Mouse (Mus musculus) embryonic facial prominence, embryonic 13.5 days (tissue): ENCODE data around the gene Cflar. TPM values are rescaled to one million over a fixed set of nuclear protein-coding genes. Genes with fewer than 3 reads are reported as not detected.
"Not testable (repeated sequence)": the region's sequence is repeated elsewhere in the genome, so short reads cannot be mapped to it uniquely, and the experiment has no call there.

Experiments used
- ATAC-seq: fragments of 200-750 bp; cut with Nextera tagmentation; 2 replicates; pipeline ENCODE4 v1.8.0; 2017; ENCODE audit warnings: low read depth; ENCODE audit not compliant: insufficient number of reproducible peaks, insufficient read depth, low FRiP score, low TSS enrichment
- H3K27ac ChIP-seq: fragments of 300-500 bp; sonication (generic); 2 replicates; pipeline ENCODE4 v1.5.1; 2015; ENCODE audit warnings: moderate library complexity, mild to moderate bottlenecking, inconsistent platforms
- H3K27me3 ChIP-seq: fragments of 300-500 bp; sonication (generic); 2 replicates; pipeline ENCODE4 v1.6.1; 2015; ENCODE audit warnings: mild to moderate bottlenecking, inconsistent platforms
- H3K36me3 ChIP-seq: fragments of 300-500 bp; sonication (generic); 2 replicates; pipeline ENCODE4 v1.6.1; 2015; ENCODE audit warnings: mild to moderate bottlenecking, inconsistent platforms
- H3K4me1 ChIP-seq: fragments of 300-500 bp; sonication (generic); 2 replicates; pipeline ENCODE4 v1.6.1; 2015; ENCODE audit warnings: inconsistent platforms
- H3K4me2 ChIP-seq: fragments of 300-500 bp; sonication (generic); 2 replicates; pipeline ENCODE4 v1.6.1; 2015; ENCODE audit warnings: moderate library complexity, mild to moderate bottlenecking, inconsistent platforms
- H3K4me3 ChIP-seq: fragments of 300-500 bp; sonication (generic); 2 replicates; pipeline ENCODE4 v1.5.1; 2015; ENCODE audit warnings: mild to moderate bottlenecking, inconsistent platforms
- H3K9ac ChIP-seq: fragments of 300-500 bp; sonication (generic); 2 replicates; pipeline ENCODE4 v1.6.1; 2015; ENCODE audit warnings: mild to moderate bottlenecking, inconsistent platforms
- H3K9me3 ChIP-seq: fragments of 300-500 bp; sonication (generic); 2 replicates; pipeline ENCODE4 v1.6.1; 2016; ENCODE audit warnings: inconsistent platforms
- WGBS: fragments of 180-500 bp; shearing (Covaris S2); methylation state at CpG from one replicate; pipeline ENCODE4 v1.1.7; 2015; ENCODE audit warnings: mixed read lengths; 5-methylcytosine and 5-hydroxymethylcytosine counted together
- polyA plus RNA-seq: library from polyadenylated mRNA; unstranded; fragments of >200 nt; fragmentation: Nextera tagmentation; extraction: Ambion mirVana; gene quantifications from 2 replicates; pipeline ENCODE4 v1.2.1, GENCODE M21; 2015

Gene Cflar
- polyA plus RNA-seq, 1 experiment from 2014 or later = 39.0 TPM

DNA sequence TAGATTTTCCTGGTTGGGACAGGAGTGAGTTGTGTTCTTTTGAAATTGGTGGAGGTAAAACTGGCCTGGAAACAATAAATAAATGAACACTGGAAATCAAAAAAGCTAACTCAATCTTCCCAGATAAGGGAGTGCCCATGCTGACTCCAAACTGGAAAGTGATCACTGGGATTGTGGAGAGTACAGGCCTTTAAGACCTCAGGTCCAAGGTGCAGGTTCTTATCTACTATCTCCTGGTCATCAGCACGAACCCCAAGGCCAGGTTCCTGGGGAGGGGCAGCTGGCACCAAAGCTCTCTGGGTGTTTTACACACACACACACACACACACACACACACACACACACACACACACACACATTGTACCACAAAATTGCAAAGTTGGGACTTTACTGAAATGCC, 19.6 kb upstream of the Cflar start:
- H3K9ac ChIP-seq, ATAC-seq, H3K4me3 ChIP-seq, H3K27me3 ChIP-seq, H3K9me3 ChIP-seq, H3K36me3 ChIP-seq, H3K4me2 ChIP-seq, H3K27ac ChIP-seq, H3K4me1 ChIP-seq: not testable (repeated sequence)
- WGBS = 50% methylated on average over 1 of the region's 1 CpGs

DNA sequence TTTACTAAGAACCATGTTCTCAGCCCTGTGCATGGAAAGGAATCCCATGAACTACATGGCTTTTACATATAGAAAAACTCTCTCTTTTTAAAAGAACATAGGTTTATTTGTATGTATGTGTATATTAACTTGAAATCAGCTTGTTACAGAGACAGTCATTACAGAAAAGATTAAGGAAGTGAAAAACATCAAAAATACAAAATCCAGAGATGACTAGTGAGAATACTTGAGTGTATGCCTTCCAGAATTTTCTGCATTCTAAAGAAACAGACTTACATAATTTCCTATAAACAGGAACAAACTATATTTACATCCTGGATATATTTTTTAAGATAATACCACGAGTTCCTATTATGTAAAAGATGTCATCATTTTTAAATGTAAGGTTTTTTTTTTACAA, 17.6 kb upstream of the Cflar start:
- Histone ChIP-seq H3K4me1 (no peaks in the 10 kb centered on the region), H3K4me3 (no peak overlapping the region), H3K36me3 (no peaks in the 10 kb centered on the region), H3K4me2 (no peak overlapping the region), H3K27ac (no peak overlapping the region), H3K9me3 (no peaks in the 10 kb centered on the region), H3K27me3 (no peaks in the 10 kb centered on the region), H3K9ac (no peak overlapping the region)
- no peak for ATAC-seq
- 82% methylated on average over 1 of the region's 1 CpGs for WGBS

DNA sequence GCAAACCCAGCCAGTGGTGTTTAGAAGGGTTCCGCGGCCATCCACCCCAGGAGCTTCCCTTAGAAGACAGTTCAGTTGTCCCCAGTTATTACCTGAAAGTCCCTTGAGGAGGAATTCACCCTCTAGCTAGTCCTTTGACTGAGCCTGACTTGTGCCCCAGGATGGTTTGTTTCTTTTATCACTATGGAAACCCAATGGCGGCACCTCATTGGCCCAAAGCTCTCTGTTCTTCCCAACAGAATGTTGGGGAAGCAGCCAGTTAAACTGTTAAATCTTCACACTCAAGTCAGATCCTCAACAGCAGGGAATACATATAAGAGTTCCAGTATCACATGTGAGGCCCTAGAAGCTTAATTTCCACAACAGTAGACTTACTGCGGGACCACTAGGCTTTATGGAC, 15.5 kb upstream of the Cflar start, which contains the start of gene Als2cr12:
Gene Als2cr12, minus strand, starts transcription at position 180 of the 400 bp plus-strand sequence.
- not testable (repeated sequence) for H3K9me3 ChIP-seq, H3K9ac ChIP-seq, H3K27me3 ChIP-seq, H3K4me3 ChIP-seq, H3K36me3 ChIP-seq, H3K4me1 ChIP-seq, H3K4me2 ChIP-seq, H3K27ac ChIP-seq, ATAC-seq
- 87% methylated on average over 4 of the region's 4 CpGs for WGBS

DNA sequence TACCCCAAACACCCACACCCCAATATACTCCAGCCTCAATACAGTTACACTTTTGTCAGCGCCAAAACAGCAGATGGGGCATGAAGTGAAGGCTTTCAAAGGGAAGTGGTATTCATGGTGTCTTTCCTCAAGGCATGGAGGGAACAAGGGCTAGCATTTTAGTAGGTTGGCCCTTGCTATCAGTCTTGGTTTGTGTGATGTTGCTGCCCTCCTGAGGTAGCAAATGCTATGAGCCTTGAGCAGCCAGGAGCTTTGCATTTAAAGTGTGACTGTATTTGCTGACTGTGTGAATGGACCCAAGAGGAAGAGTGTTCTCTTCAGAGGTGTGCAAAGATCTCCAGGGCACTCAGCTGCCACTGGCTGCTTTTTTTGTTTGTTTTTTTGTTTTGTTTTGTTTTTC, 13.7 kb upstream of the Cflar start:
- not testable (repeated sequence) for H3K4me3 ChIP-seq, H3K36me3 ChIP-seq, H3K27me3 ChIP-seq, H3K27ac ChIP-seq, H3K4me1 ChIP-seq, ATAC-seq, H3K4me2 ChIP-seq, H3K9me3 ChIP-seq, H3K9ac ChIP-seq
- WGBS = 41% methylated on average over 1 of the region's 1 CpGs

DNA sequence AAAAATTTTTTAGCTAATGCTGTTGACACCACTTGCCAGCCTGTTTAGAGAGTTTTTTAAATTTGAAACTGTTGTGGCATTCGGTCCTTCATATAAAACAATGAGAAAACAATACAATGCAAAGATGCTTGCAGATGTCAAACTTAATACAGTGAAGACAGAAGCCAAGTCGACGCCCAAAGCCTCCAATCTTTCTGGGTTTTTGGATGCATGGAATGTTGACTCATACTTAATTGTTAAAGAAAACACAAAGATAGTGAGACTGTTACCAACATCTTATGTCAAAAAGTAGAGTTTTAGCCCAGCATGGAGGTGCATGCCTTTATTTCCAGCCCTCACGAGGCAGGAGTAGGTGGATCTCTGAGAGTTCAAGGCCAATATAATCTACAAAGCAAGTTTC, 12.5 kb upstream of the Cflar start:
- no peak overlapping the region for H3K4me2 ChIP-seq
- no peaks in the 10 kb centered on the region for H3K9me3 ChIP-seq
- H3K9ac ChIP-seq = no peak overlapping the region
- no peaks in the 10 kb centered on the region for H3K4me1 ChIP-seq
- H3K27ac ChIP-seq = no peak overlapping the region
- 87% methylated on average over 4 of the region's 4 CpGs for WGBS
- no peaks in the 10 kb centered on the region for H3K36me3 ChIP-seq
- ATAC-seq = no peak
- H3K27me3 ChIP-seq = no peaks in the 10 kb centered on the region
- no peak overlapping the region for H3K4me3 ChIP-seq

DNA sequence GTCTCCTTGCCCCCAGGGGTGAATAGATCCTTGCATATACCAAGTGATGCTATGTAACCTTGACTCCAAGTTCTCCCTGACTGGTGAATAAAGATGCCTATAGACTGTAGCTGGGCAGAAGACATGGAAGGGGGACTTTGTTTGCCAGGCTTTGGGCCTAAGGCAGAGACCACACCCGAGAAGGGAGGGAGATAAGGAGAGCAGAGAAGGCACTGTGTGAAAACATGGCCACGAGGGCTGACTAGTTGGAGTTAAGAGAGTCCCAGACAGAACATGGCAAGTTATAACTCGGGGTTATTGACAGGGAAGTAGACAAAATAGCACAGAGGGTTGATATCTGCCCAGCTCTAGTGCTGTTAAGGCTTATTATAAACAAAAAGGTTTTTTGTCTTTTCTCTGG, 11.3 kb upstream of the Cflar start:
- Histone ChIP-seq H3K4me2 (no peak overlapping the region), H3K4me1 (no peaks in the 10 kb centered on the region), H3K4me3 (no peak overlapping the region), H3K27me3 (no peaks in the 10 kb centered on the region), H3K9ac (no peak overlapping the region), H3K9me3 (no peaks in the 10 kb centered on the region), H3K27ac (no peak overlapping the region), H3K36me3 (no peaks in the 10 kb centered on the region)
- WGBS = 61% methylated on average over 3 of the region's 3 CpGs
- ATAC-seq = no peak

DNA sequence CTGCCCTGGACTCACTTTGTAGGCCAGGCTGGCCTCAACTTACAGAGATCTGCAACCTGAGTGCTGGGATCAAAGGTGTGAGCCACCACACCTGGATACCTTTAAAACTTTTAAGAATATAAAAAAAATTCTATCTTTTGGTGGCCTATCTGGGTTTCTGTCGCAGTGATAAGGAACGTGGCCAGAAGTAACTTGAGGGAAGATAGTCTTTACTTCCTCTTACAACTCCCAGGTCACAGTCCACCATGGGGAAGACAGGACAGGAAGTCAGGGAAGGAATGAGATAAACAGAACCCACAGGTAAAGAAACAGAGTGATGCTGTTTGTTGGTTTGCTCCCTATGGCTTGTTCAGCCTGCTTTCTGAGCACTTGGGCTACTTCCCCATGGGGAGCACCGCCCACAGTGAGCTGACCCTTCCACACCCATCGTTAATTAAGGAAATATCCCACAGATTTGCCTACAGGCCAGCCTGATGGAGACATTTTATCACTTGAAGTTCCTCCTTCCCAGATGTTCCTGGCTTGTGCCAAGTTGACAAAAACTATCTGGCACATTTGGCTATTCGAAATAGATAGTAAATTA, 10.6 kb upstream of the Cflar start:
- 82% methylated on average over 4 of the region's 5 CpGs for WGBS
- not testable (repeated sequence) for H3K27ac ChIP-seq, H3K9me3 ChIP-seq, H3K9ac ChIP-seq, ATAC-seq, H3K4me2 ChIP-seq, H3K27me3 ChIP-seq, H3K4me3 ChIP-seq, H3K36me3 ChIP-seq, H3K4me1 ChIP-seq

DNA sequence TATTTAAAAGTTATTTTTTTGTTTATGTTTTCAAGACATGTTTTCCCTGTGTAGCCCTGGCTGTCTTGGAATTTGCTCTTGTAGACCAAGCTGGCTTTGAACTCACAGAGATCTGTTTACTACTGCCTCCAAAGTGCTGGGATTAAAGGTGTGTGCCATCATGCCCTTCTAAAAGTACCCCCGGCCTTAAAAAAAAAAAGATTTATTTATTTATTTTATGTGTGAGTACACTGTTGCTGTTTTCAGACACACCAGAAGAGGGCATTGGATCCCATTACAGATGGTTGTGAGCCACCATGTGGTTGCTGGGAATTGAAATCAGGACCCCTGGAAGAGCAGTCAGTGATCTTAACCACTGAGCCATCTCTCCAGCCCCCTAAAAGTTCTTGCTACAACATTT, 1.3 kb upstream of the Cflar start:
- not testable (repeated sequence) for H3K9ac ChIP-seq, H3K4me3 ChIP-seq, H3K27me3 ChIP-seq, H3K36me3 ChIP-seq, H3K9me3 ChIP-seq, H3K4me2 ChIP-seq, ATAC-seq, H3K27ac ChIP-seq
- 94% methylated on average over 1 of the region's 1 CpGs for WGBS
- H3K4me1 ChIP-seq = peaks cover 14% of the 10 kb centered on the region

DNA sequence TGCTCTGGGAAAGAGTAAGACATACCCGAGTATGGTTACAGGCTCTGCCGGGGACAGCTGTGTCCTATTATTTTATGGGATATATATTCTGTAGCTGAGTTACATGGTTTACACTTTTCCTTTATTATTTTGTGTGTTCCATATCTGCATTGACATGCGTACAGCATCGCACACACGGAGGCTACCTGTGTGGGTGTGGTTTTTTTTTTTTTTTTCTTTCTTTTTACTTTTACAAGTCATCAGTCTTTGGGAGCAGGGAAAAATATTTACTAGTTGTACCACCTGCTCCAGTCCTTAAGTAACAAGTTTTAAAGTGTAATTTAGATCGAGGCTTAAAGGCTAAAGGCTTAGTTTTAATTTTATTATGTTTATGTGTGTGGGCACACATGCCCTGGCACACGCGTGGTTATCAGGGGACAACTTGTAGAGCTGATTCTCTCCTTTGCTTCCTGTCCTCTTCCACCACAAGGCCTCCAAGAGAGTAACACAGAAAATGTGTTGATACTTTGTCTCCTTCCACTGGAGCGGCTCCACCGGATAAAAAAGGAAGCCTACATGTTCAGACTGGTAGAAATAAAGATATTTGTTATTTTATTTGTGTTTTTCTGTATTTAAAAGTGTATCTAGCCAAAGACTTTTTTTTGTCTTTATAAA, 470 bp upstream of the Cflar start:
- H3K4me3 ChIP-seq = peak overlapping the region; percentile 67
- H3K9me3 ChIP-seq = no peaks in the 10 kb centered on the region
- 33% methylated on average over 10 of the region's 10 CpGs for WGBS
- H3K36me3 ChIP-seq = peaks cover 11% of the 10 kb centered on the region
- H3K9ac ChIP-seq = peak overlapping the region; percentile 93
- H3K27me3 ChIP-seq = no peaks in the 10 kb centered on the region
- H3K27ac ChIP-seq = peak overlapping the region; percentile 99
- ATAC-seq = no peak
- peak overlapping the region; percentile 69 for H3K4me2 ChIP-seq
- peaks cover 20% of the 10 kb centered on the region for H3K4me1 ChIP-seq

DNA sequence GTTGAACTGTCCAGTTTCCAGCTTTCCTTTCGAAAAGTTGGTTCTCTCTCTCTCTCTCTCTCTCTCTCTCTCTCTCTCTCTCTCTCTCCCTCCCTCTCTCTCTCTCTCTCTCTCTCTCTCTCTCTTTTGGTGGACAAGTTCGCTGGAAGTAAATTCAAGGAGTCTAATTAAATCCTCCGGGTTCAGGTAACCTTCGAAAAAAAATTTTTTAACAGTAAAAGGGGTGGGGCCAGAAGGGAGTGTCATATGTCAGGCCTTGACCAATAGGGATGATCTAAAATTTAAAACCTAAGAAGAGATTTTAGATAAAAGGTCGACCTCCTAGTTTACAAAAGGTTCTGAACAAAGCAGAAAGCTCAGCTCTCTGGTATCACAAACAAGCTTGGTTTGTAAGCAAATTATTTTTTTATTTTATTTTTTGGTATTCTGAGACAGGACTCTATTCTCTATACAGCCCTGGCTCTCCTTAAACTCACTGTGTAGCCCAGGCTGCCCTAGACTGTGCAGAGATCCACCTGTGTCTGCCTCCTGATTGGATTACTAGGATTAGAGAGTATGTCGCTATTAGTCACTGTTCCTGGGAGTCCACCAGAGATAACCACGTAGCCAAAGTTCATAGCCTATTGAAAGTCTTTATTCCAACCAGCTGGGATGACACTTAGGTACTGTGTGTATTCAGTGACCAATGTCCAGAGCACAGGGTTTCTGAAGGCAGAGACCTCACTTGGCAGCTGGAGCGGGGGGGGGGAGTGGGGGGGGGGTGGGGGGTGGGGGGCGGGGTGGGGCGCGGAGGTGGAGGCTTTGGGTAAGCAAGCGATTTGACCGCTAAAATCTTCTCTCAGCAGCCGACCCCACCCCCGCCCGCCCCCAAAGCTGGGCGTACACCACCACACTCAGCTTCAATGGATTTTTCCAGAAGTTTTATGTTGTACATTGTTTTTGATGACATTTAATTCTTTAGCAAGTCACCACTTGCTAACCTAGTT, 1.1 kb downstream of the Cflar start:
- Histone ChIP-seq H3K27me3 (no peaks in the 10 kb centered on the region), H3K27ac (peak overlapping the region; percentile 99), H3K4me2 (peak overlapping the region; percentile 69), H3K4me1 (peaks cover 26% of the 10 kb centered on the region), H3K9ac (peak overlapping the region; percentile 93), H3K4me3 (peak overlapping the region; percentile 67), H3K9me3 (no peaks in the 10 kb centered on the region), H3K36me3 (peaks cover 20% of the 10 kb centered on the region)
- peak; percentile 62 for ATAC-seq
- WGBS = 0% methylated on average over 17 of the region's 17 CpGs

DNA sequence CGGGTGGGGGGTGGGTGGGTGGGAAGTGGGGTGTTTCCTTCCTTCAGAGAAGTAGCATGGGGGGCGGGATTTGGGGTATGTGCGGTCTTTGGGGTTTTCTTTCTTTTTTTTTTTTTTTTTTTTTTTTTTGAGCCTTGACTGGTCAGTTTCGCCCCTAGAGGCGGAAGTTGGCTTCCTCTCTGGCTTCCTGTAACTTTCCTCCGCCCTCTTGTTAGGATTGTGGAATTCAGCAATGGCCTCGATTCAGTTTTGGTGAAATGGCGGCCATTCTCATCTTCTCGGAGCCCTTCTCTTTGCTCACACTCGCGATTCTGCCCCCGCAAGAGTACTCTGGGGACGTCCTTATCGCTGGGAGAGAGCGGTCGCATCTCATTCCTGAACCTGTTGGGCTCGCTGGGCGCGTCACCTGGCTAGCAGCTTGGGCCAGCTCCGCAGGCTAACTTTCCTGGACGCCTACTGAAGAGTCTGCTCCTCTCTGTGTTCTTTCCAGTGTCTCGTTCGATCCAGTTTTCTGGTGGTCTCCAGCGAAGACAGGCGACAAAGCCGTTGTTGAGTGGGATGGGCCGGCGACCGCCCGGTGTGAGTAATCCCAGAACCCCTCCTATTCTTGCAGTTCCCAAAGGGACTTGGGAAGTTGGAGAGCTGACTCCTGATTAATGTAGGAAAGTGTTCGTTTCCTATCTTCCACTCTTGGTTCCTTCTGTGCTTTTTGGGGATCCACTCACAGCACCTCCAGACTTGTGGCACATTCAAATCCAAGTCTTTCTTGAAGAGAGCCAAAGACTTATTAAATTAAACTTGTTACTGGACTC, 2.0 kb downstream of the Cflar start:
- peak overlapping the region; percentile 97 for H3K27ac ChIP-seq
- no peaks in the 10 kb centered on the region for H3K9me3 ChIP-seq
- 4% methylated on average over 31 of the region's 31 CpGs for WGBS
- peak overlapping the region; percentile 67 for H3K4me3 ChIP-seq
- peaks cover 26% of the 10 kb centered on the region for H3K36me3 ChIP-seq
- peaks cover 26% of the 10 kb centered on the region for H3K4me1 ChIP-seq
- no peak for ATAC-seq
- no peaks in the 10 kb centered on the region for H3K27me3 ChIP-seq
- H3K9ac ChIP-seq = peak overlapping the region; percentile 91
- H3K4me2 ChIP-seq = peak overlapping the region; percentile 69
